Mouse (Mus musculus) forebrain, embryonic 15.5 days (tissue): Measurements from ENCODE around the gene Qtrt2. TPM values are rescaled to one million over a fixed set of nuclear protein-coding genes. Genes with fewer than 3 reads are reported as not detected.

Experiments used
- ATAC-seq: fragments of 200-750 bp; cut with Nextera tagmentation; replicated peaks from 2 replicates; pipeline ENCODE4 v1.8.0; 2017; ENCODE audit warnings: mild to moderate bottlenecking, moderate TSS enrichment, moderate library complexity
- H3K27ac ChIP-seq: fragments of 300-500 bp; sonication (generic); replicated peaks from 2 replicates; pipeline ENCODE4 v1.5.1; 2015; ENCODE audit warnings: mild to moderate bottlenecking, inconsistent platforms
- H3K27me3 ChIP-seq: fragments of 300-500 bp; sonication (generic); 2 replicates; pipeline ENCODE4 v1.6.1; 2015; ENCODE audit warnings: inconsistent platforms
- H3K36me3 ChIP-seq: fragments of 300-500 bp; sonication (generic); 2 replicates; pipeline ENCODE4 v1.6.1; 2015; ENCODE audit warnings: mild to moderate bottlenecking, inconsistent platforms
- H3K4me1 ChIP-seq: fragments of 300-500 bp; sonication (generic); 2 replicates; pipeline ENCODE4 v1.6.1; 2015; ENCODE audit warnings: inconsistent platforms
- H3K4me2 ChIP-seq: fragments of 300-500 bp; sonication (generic); replicated peaks from 2 replicates; pipeline ENCODE4 v1.6.1; 2015; ENCODE audit warnings: mild to moderate bottlenecking, inconsistent platforms
- H3K4me3 ChIP-seq: fragments of 300-500 bp; sonication (generic); 2 replicates; pipeline ENCODE4 v1.5.1; 2015; ENCODE audit warnings: mild to moderate bottlenecking, inconsistent platforms
- H3K9ac ChIP-seq: fragments of 300-500 bp; sonication (generic); replicated peaks from 2 replicates; pipeline ENCODE4 v1.6.1; 2015; ENCODE audit warnings: mild to moderate bottlenecking, inconsistent platforms
- H3K9me3 ChIP-seq: fragments of 300-500 bp; sonication (generic); 2 replicates; pipeline ENCODE4 v1.6.1; 2016; ENCODE audit warnings: inconsistent platforms
- WGBS: fragments of 180-500 bp; shearing (Covaris S2); methylation state at CpG from one replicate; pipeline ENCODE4 v1.1.7; 2015; ENCODE audit warnings: mixed read lengths; 5-methylcytosine and 5-hydroxymethylcytosine counted together
- polyA plus RNA-seq: library from polyadenylated mRNA; unstranded; fragments of >200 nt; fragmentation: Nextera tagmentation; extraction: Ambion mirVana; gene quantifications from 2 replicates; pipeline ENCODE4 v1.2.1, GENCODE M21; 2015

The Qtrt2 gene
- polyA plus RNA-seq, result 25.1 and 26.7 TPM in 2 replicates

- Histone ChIP-seq H3K9ac (no peak within 1 kb of the TSS), H3K36me3 (no peaks in the 10 kb centered on the region), H3K4me3 (no peak within 1 kb of the TSS), H3K4me1 (peaks cover 3% of the 10 kb centered on the region; the same call in 1 of the 2 replicates), H3K27ac (0 out of 2 replicates have a peak within 1 kb of the TSS, but pooled peaks have one; percentile 46), H3K27me3 (no peaks in the 10 kb centered on the region), H3K9me3 (no peaks in the 10 kb centered on the region), H3K4me2 (no peak within 1 kb of the TSS)
- WGBS, result 72% methylated on average over 6 of the region's 6 CpGs
- ATAC-seq, result no peak
Measured at GRCm38 (mm10) chr16:43926341-43926859, at the start of gene Qtrt2. Gene Qtrt2, minus strand, starts transcription at chr16:43926809.

- Histone ChIP-seq H3K9me3 (no peaks in the 10 kb centered on the region), H3K4me2 (no peak overlapping the region), H3K4me1 (no peaks in the 10 kb centered on the region), H3K9ac (no peak overlapping the region), H3K27ac (no peak overlapping the region), H3K36me3 (no peaks in the 10 kb centered on the region), H3K4me3 (no peak overlapping the region), H3K27me3 (no peaks in the 10 kb centered on the region)
- 79% methylated on average over 22 of the region's 22 CpGs for WGBS
- no peak for ATAC-seq
Measured at GRCm38 (mm10) chr16:43973606-43974220, 47.1 kb upstream of the Qtrt2 start.

- no peak for ATAC-seq
- Histone ChIP-seq H3K4me2 (no peak overlapping the region), H3K9me3 (no peaks in the 10 kb centered on the region), H3K4me1 (no peaks in the 10 kb centered on the region), H3K27ac (no peak overlapping the region), H3K36me3 (no peaks in the 10 kb centered on the region), H3K27me3 (no peaks in the 10 kb centered on the region), H3K9ac (no peak overlapping the region), H3K4me3 (no peak overlapping the region)
- WGBS, result 94% methylated on average over 11 of the region's 11 CpGs
Measured at GRCm38 (mm10) chr16:43973147-43973546, 46.5 kb upstream of the Qtrt2 start.

GRCm38 (mm10) chr16:43972391-43972790 is 45.8 kb upstream of the Qtrt2 start:
- H3K4me3 ChIP-seq, result no peak overlapping the region
- no peak overlapping the region for H3K27ac ChIP-seq
- H3K4me2 ChIP-seq, result no peak overlapping the region
- H3K4me1 ChIP-seq, result no peaks in the 10 kb centered on the region
- ATAC-seq, result no peak
- no peak overlapping the region for H3K9ac ChIP-seq
- WGBS, result 87% methylated on average over 2 of the region's 2 CpGs
- no peaks in the 10 kb centered on the region for H3K27me3 ChIP-seq
- H3K9me3 ChIP-seq, result no peaks in the 10 kb centered on the region
- no peaks in the 10 kb centered on the region for H3K36me3 ChIP-seq

GRCm38 (mm10) chr16:43971741-43972140 is 45.1 kb upstream of the Qtrt2 start:
- no peaks in the 10 kb centered on the region for H3K27me3 ChIP-seq
- no peaks in the 10 kb centered on the region for H3K9me3 ChIP-seq
- no peak overlapping the region for H3K27ac ChIP-seq
- 93% methylated on average over 9 of the region's 9 CpGs for WGBS
- ATAC-seq, result no peak
- no peak overlapping the region for H3K9ac ChIP-seq
- no peak overlapping the region for H3K4me3 ChIP-seq
- H3K4me1 ChIP-seq, result no peaks in the 10 kb centered on the region
- no peaks in the 10 kb centered on the region for H3K36me3 ChIP-seq
- no peak overlapping the region for H3K4me2 ChIP-seq

- no peaks in the 10 kb centered on the region for H3K27me3 ChIP-seq
- no peak overlapping the region for H3K9ac ChIP-seq
- H3K27ac ChIP-seq, result no peak overlapping the region
- 0 out of 2 replicates have a peak, but pooled peaks cover 3% of the 10 kb centered on the region for H3K4me1 ChIP-seq
- H3K9me3 ChIP-seq, result no peaks in the 10 kb centered on the region
- no peak overlapping the region for H3K4me3 ChIP-seq
- H3K36me3 ChIP-seq, result no peaks in the 10 kb centered on the region
- ATAC-seq, result no peak
- 92% methylated on average over 11 of the region's 11 CpGs for WGBS
- no peak overlapping the region for H3K4me2 ChIP-seq
Measured at GRCm38 (mm10) chr16:43971189-43971588, 44.6 kb upstream of the Qtrt2 start.

- WGBS, result 95% methylated on average over 3 of the region's 3 CpGs
- 0 out of 2 replicates have a peak, but pooled peaks cover 7% of the 10 kb centered on the region for H3K4me1 ChIP-seq
Measured at GRCm38 (mm10) chr16:43970426-43970825, 43.8 kb upstream of the Qtrt2 start.

GRCm38 (mm10) chr16:43965781-43966389 is 39.3 kb upstream of the Qtrt2 start:
- H3K27me3 ChIP-seq, result no peaks in the 10 kb centered on the region
- no peak overlapping the region for H3K9ac ChIP-seq
- 0 out of 2 replicates have a peak, but pooled peaks cover 7% of the 10 kb centered on the region for H3K4me1 ChIP-seq
- no peak overlapping the region for H3K4me3 ChIP-seq
- H3K27ac ChIP-seq, result no peak overlapping the region
- H3K4me2 ChIP-seq, result no peak overlapping the region
- WGBS, result 58% methylated on average over 13 of the region's 13 CpGs
- peak; percentile 39; the same call in 1 of the 2 replicates for ATAC-seq
- no peaks in the 10 kb centered on the region for H3K36me3 ChIP-seq
- no peaks in the 10 kb centered on the region for H3K9me3 ChIP-seq

More at GRCm38 (mm10) chr16:43970426-43970825, 43.8 kb upstream of the Qtrt2 start:
- no peak for ATAC-seq
- no peaks in the 10 kb centered on the region for H3K36me3 ChIP-seq
- no peaks in the 10 kb centered on the region for H3K27me3 ChIP-seq
- H3K4me3 ChIP-seq, result no peak overlapping the region
- no peak overlapping the region for H3K27ac ChIP-seq
- H3K9me3 ChIP-seq, result no peaks in the 10 kb centered on the region
- H3K4me2 ChIP-seq, result no peak overlapping the region
- no peak overlapping the region for H3K9ac ChIP-seq

- no peaks in the 10 kb centered on the region for H3K9me3 ChIP-seq
- H3K36me3 ChIP-seq, result no peaks in the 10 kb centered on the region
- no peak overlapping the region for H3K9ac ChIP-seq
- 0 out of 2 replicates have a peak, but pooled peaks cover 7% of the 10 kb centered on the region for H3K4me1 ChIP-seq
- H3K27ac ChIP-seq, result no peak overlapping the region
- no peaks in the 10 kb centered on the region for H3K27me3 ChIP-seq
- H3K4me3 ChIP-seq, result no peak overlapping the region
- no peak overlapping the region for H3K4me2 ChIP-seq
- 65% methylated on average over 3 of the region's 3 CpGs for WGBS
- 0 out of 2 replicates have a peak, but pooled peaks have one; percentile 42 for ATAC-seq
Measured at GRCm38 (mm10) chr16:43963780-43964179, 37.2 kb upstream of the Qtrt2 start.

GRCm38 (mm10) chr16:43963291-43963690 is 36.7 kb upstream of the Qtrt2 start:
- Histone ChIP-seq H3K36me3 (no peaks in the 10 kb centered on the region), H3K9me3 (no peaks in the 10 kb centered on the region), H3K4me2 (no peak overlapping the region), H3K9ac (no peak overlapping the region), H3K4me1 (0 out of 2 replicates have a peak, but pooled peaks cover 7% of the 10 kb centered on the region), H3K27me3 (no peaks in the 10 kb centered on the region), H3K27ac (no peak overlapping the region), H3K4me3 (no peak overlapping the region)
- no peak for ATAC-seq
- WGBS, result 92% methylated on average over 9 of the region's 9 CpGs

GRCm38 (mm10) chr16:43958038-43958437 is 31.4 kb upstream of the Qtrt2 start:
- no peak for ATAC-seq
- H3K27ac ChIP-seq, result no peak overlapping the region
- 81% methylated on average over 4 of the region's 4 CpGs for WGBS

GRCm38 (mm10) chr16:43954913-43955312 is 28.3 kb upstream of the Qtrt2 start:
- no peak overlapping the region for H3K9ac ChIP-seq
- no peak for ATAC-seq
- H3K27me3 ChIP-seq, result no peaks in the 10 kb centered on the region
- peaks cover 4% of the 10 kb centered on the region; the same call in 1 of the 2 replicates for H3K36me3 ChIP-seq
- H3K9me3 ChIP-seq, result no peaks in the 10 kb centered on the region
- WGBS, result 78% methylated on average over 6 of the region's 6 CpGs
- H3K4me1 ChIP-seq, result no peaks in the 10 kb centered on the region
- no peak overlapping the region for H3K4me3 ChIP-seq
- H3K27ac ChIP-seq, result no peak overlapping the region
- H3K4me2 ChIP-seq, result no peak overlapping the region

More at GRCm38 (mm10) chr16:43958038-43958437, 31.4 kb upstream of the Qtrt2 start:
- H3K36me3 ChIP-seq, result peaks cover 4% of the 10 kb centered on the region; the same call in 1 of the 2 replicates
- no peak overlapping the region for H3K4me2 ChIP-seq
- H3K4me3 ChIP-seq, result no peak overlapping the region
- H3K9ac ChIP-seq, result no peak overlapping the region
- H3K4me1 ChIP-seq, result no peaks in the 10 kb centered on the region
- no peaks in the 10 kb centered on the region for H3K27me3 ChIP-seq
- H3K9me3 ChIP-seq, result no peaks in the 10 kb centered on the region
